Mouse (Mus musculus): ENCODE measurements around the gene Nmral1.

DNA sequence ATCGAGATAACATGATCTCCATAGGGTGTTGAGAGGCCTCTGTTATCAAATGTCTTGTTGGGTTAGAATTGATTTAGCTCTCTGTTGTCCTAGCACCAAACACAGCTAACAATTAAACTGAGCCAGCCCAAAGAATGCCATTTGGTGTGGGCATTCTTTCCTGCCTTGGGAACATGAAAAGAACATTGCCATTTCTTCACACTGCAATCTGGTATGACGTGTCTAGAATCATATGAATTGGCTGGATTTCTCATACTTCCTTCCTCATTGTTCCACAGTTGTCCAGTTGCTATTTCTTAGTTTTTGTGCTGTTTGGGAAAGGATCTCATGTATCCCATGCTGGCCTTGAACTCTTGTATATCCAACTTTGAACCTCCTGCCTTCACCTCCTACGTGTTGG, 34.9 kb upstream of the Nmral1 start:
- TF ChIP-seq CTCF (IDR thresholded peaks at IDR 0.05; ENCODE audit: control insufficient read depth, insufficient read depth, insufficient replicate concordance, low read depth, low read length) (no peak), POLR2A (IDR thresholded peaks at IDR 0.05; ENCODE audit: control insufficient read depth, low read depth, low read length) (no peak)
